Mouse (Mus musculus) v-Abl transformed pro-B cells (cell line): ENCODE results near the gene Olfr816.
"Not testable (repeated sequence)": the region's sequence is repeated elsewhere in the genome, so short reads cannot be mapped to it uniquely, and the experiment has no call there.

Source experiments
- in situ Hi-C, 2 experiments: fragments of 400-800 bp; cut with MboI; formaldehyde crosslinking; loops; one replicate each; pipeline ENCODE4 v1.15.1; 2025; ENCODE audit not compliant: unreplicated experiment in 2 of 2

Gene Olfr816

GRCm38 (mm10) chr10:129915497-129915896 is at the start of gene Olfr816:
Gene Olfr816 (minus strand): TSS chr10:129915597.
- in situ Hi-C loops: no loop called here

- in situ Hi-C loops: no loop called here
Measured at GRCm38 (mm10) chr10:129949000-129949399, 33.6 kb upstream of the Olfr816 start, which contains the start of gene Olfr818. Gene Olfr818 (minus strand): TSS chr10:129949100.

- in situ Hi-C loops: not testable (repeated sequence)
Measured at GRCm38 (mm10) chr10:129905767-129906166, 9.6 kb downstream of the Olfr816 start, which contains the start of gene Olfr815. Gene Olfr815 (minus strand): TSS chr10:129905867.

GRCm38 (mm10) chr10:129885934-129886333 is 29.5 kb downstream of the Olfr816 start:
- in situ Hi-C loops: no loop called here

- in situ Hi-C loops: not testable (repeated sequence)
Measured at GRCm38 (mm10) chr10:129885496-129885895, 29.9 kb downstream of the Olfr816 start.

GRCm38 (mm10) chr10:129879751-129880150 is 35.6 kb downstream of the Olfr816 start, which contains the start of gene Olfr814:
Gene Olfr814 (minus strand): TSS chr10:129879851.
- in situ Hi-C loops: not testable (repeated sequence)
